Mouse (Mus musculus): ENCODE data around the gene Unc13b.
"Not testable (repeated sequence)": the region's sequence is repeated elsewhere in the genome, so short reads cannot be mapped to it uniquely, and the experiment has no call there.

Gene Unc13b

DNA sequence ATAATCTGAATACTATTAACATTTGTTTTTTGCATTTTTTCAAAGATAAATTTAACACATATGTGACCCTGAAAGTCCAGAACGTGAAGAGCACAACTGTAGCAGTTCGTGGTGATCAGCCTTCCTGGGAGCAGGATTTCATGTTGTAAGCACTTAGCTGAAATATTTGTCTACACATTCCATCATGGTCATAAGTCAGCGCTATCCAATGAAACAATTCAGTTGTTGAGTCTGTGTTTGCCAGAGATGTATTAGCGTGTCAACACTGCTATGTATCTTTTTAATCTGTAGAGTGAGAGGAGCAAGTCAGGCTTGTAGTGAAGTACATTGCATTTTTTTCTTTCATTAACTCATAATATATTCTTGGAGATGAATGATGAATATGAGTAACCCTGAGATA lies 32.4 kb downstream of the Unc13b start:
- DNase-seq (ENCODE audit: low spot score): no peak

GRCm38 (mm10) chr4:43113491-43113890 lies 54.7 kb downstream of the Unc13b start:
- no peak for DNase-seq (ENCODE audit: low spot score)

- no peak for DNase-seq (ENCODE audit: low spot score)
Observed at GRCm38 (mm10) chr4:43114512-43114911, 55.8 kb downstream of the Unc13b start.

DNA sequence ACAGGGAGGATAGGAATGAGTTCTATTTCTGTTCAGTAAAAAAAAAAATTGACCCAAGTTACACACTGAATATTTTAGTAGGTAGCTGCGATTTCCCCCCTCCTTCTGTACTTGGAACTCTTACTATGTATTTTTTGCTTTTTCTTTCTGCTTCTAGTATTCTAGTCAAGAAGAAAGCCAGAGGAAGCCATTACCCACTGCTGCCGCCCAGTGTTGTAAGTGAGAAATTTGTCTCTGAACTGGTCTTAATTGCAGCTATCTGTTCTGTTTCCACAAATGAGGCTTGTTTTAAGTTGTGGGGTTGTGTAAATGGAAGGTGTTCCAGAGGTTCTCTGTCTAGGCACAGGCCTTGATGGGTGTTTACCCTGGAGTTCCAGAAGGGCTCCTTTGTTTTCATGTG lies 56.2 kb downstream of the Unc13b start:
- DNase-seq (ENCODE audit: low spot score): peak; percentile 76

- no peak for DNase-seq (ENCODE audit: low spot score)
Observed at GRCm38 (mm10) chr4:43116249-43116648, 57.5 kb downstream of the Unc13b start.

GRCm38 (mm10) chr4:43129750-43130149 lies 71.0 kb downstream of the Unc13b start:
- no peak for DNase-seq (ENCODE audit: low spot score)

DNA sequence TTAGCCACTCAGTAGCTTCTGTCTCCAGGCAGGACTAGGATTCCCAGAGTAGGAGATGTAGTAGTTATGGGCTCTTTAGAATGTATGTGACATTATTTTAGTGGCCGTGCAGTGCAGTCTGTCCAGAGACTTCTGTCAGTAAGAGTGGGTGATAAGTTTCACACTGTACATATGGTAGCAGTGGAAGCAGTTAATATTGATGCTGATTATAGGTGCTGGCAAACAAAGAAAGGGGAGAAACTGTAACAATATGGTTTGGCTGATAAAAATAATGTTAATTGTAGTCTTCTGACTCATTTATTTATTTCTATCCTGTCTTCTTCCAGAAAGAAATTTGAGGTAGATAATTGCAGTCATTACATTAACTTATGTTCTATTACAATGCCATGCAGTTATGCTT lies 83.9 kb downstream of the Unc13b start:
- DNase-seq (ENCODE audit: low spot score): no peak

GRCm38 (mm10) chr4:43152413-43152812 lies 93.7 kb downstream of the Unc13b start:
- not testable (repeated sequence) for DNase-seq (ENCODE audit: low spot score)

GRCm38 (mm10) chr4:43160045-43160444 lies 101.3 kb downstream of the Unc13b start:
- DNase-seq (ENCODE audit: low spot score): no peak

GRCm38 (mm10) chr4:43161124-43161657 lies 102.4 kb downstream of the Unc13b start:
- no peak for DNase-seq (ENCODE audit: low spot score)

DNA sequence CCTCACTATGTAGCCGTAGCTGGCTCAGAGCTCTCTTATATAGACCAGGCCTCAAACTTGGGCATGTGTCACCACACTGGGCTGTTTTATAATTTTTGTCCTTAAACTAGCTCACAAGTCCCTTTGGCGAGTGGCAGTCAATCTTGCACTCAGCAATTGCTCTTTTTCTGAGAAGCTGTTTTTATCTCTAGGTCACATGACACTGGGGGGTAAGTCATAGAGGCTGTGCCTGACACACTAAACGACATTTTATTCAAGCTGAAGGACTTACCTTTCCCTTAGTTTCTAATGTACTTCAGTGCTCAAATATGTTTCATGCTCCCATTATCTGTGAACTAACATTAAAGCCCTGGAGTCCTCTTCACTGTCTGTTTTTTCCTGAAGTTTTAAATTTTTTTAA lies 104.5 kb downstream of the Unc13b start:
- no peak for DNase-seq (ENCODE audit: low spot score)

GRCm38 (mm10) chr4:43165403-43166005 lies 106.8 kb downstream of the Unc13b start:
- DNase-seq (ENCODE audit: low spot score): no peak

DNA sequence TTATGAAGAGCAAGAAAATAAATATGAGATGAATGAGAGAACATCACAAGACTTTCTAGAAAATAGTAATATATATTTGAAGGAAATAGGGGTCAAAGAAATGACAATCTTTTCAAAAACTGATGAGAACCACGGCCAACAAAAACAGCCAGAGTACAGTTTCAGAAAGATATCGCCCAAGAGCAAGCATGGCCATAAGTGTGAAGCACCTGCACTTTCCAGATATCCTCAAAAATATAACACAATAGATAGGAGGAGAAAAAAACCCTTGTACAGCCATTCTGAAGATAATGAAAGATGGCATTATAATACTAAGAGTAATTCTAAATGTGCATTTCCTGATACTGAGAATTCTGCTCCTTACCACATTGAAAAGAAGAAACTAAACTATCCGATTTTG lies 111.3 kb downstream of the Unc13b start:
- no peak for DNase-seq (ENCODE audit: low spot score)

GRCm38 (mm10) chr4:43177126-43177525 lies 118.4 kb downstream of the Unc13b start:
- DNase-seq (ENCODE audit: low spot score): no peak

GRCm38 (mm10) chr4:43182474-43183168 lies 123.9 kb downstream of the Unc13b start:
- DNase-seq (ENCODE audit: low spot score): no peak

DNA sequence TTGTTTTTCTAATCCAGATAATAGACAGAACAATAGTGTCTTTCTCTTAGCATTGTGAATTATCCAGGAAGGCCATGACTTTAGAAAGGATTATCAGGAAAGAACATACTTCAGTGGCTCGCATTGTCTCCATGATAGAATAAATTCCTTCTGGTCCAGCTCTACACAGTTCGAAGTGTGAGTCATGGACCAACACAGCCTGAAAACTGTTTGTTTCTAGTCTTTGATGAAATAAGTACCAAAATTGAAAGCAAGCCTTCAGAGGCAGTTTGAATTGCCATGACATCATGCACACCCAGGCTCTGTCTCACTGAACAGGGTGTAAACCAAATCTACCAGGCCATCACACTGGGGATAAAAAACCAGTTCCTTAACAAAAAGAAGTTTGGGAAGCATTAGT lies 128.7 kb downstream of the Unc13b start:
- DNase-seq (ENCODE audit: low spot score): no peak

DNA sequence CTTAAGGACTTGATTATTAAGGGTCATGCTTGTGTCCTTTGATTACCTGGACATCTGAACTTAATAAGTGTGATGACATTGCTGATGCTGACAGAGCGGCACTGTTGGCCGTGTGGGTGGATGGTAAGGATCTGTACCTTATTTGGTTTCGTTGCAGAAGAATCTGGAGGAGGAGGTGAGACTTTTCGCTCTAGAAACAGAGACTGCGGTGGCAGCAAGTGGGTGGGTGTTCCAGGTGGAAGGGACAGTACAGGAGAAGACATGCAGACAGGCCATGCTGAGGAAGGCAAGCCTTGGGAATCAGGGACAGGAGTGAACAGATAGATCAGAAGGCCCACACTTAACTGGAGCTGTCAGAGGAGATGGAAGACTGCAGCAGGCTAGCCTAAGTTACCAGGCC lies 130.6 kb downstream of the Unc13b start:
- no peak for DNase-seq (ENCODE audit: low spot score)

DNA sequence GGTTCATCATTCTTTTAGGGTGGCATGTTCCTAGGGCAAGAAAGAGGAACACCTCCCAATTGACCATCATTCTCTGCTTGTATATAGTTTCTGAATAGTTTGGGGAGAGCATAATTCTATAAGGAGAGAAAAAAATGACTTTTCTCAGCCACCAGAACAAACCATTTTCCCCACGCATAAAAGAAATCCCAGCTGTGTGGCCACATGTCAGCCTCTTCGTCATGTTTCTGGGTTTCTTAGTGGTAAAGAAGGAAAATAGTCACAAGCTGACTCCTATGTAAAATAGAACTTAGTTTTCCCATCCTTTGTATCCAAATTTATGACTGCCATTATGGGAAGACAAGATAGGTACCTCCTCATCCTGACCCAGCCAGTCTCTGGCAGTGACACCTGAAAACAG lies 146.2 kb downstream of the Unc13b start:
- DNase-seq (ENCODE audit: low spot score): no peak

GRCm38 (mm10) chr4:43205571-43205970 lies 146.8 kb downstream of the Unc13b start:
- DNase-seq (ENCODE audit: low spot score): no peak

DNA sequence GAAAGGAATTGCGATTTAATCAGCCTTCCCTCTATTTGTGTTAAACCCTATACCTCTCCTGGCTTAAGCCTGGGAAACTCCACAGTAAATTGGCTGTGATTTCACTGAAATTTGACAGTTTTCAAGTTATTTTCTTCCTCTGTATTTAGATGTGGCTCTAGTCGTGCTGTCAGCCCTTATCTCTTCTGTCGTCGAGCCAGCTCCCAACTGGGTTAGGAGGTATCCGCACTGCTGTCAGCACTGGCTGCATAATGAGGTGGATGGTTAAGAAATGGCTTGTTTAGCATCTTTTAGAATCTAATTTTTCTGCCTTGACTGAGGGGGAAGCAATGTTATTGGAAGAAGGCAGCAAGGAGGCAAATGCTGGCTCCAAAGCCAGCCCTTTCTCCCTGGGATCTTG lies 148.2 kb downstream of the Unc13b start:
- no peak for DNase-seq (ENCODE audit: low spot score)

DNA sequence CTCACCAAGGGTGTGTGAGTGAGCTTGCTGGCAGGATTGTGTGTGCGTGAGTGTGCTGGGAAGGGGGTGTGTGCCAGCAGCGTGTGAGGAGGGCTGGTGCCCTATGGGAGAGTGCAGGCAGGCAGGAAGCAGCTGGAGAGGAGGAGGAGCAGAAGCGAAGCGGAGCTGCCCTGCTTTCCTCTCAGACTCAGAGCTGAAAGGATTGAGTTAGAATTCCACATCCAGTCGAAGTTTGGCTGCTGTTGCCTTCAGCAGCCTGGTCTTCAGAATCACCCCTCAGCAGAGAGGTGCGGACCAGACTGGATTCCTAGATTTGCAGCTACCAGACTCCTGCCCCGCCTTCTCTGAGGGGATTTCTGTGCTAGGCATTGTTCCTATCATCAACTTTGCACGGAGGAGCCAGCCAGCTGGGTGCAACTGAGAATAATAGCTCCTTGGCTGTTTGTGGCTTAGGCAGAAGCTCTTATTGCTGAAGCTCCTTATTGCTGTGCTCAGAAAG lies 150.4 kb downstream of the Unc13b start:
- peak; percentile 65 for DNase-seq (ENCODE audit: low spot score)

- DNase-seq (ENCODE audit: low spot score): peak; percentile 66
Observed at GRCm38 (mm10) chr4:43209673-43210072, 150.9 kb downstream of the Unc13b start.

DNA sequence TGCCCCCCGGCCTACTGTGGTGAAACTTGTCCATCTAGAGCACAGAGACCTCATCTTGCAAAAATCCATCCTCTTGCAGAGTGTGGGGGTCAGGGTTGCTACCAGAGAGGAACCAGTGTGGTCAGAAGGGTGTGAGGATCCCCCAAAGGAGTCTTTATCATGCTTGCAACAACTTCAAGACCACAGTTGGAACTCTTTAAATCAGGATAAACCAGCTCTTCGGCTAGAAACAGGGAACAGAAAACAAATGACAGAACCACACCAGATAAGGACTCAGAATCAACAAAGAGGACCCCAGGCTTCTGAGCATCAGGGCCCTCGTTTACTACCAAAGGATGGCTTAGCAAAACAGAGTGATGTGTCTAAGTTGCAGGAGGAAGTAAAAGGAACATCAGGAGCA lies 157.7 kb downstream of the Unc13b start:
- DNase-seq (ENCODE audit: low spot score): no peak

GRCm38 (mm10) chr4:43217997-43218396 lies 159.2 kb downstream of the Unc13b start:
- no peak for DNase-seq (ENCODE audit: low spot score)
